Mouse (Mus musculus) thymus, postnatal 36 days (tissue): Measurements from ENCODE around the gene Akap1.
A peak's percentile ranks its signal among the peaks of the same experiment; 100 is the strongest.

ENCODE experiments used
- DNase-seq, 2 experiments: peaks; one replicate each; pipeline ENCODE4 v3.0.0; 2022; ENCODE audit warnings: mixed read lengths in 2 of 2

Akap1 gene

DNA sequence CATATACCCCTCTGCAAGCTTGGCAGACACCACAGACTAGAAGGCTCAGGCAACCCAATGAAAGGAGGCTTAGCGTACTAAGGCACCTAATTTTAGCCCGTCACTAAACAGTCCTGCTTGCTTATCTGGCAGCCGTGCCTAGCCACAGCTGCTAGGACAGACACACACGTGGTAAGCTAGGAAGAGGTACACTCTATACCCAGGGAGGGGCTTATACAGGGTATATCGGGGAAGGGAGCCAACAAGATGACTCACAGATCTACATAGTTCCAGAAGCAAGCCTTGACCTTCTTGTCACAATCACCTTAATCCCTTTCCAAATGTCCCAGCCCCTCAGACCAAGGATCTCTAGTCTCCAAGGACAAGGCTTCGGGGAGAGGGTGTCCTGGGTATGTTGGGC lies 23.0 kb downstream of the Akap1 start:
- no peak for DNase-seq

- no peak for DNase-seq
These were observed 23.5 kb downstream of the Akap1 start for GRCm38 (mm10) chr11:88840724-88841350.

- DNase-seq = no peak
These were observed 24.1 kb downstream of the Akap1 start for GRCm38 (mm10) chr11:88840292-88840691.

- DNase-seq = no peak
These were observed 25.0 kb downstream of the Akap1 start for GRCm38 (mm10) chr11:88839379-88839778.

DNA sequence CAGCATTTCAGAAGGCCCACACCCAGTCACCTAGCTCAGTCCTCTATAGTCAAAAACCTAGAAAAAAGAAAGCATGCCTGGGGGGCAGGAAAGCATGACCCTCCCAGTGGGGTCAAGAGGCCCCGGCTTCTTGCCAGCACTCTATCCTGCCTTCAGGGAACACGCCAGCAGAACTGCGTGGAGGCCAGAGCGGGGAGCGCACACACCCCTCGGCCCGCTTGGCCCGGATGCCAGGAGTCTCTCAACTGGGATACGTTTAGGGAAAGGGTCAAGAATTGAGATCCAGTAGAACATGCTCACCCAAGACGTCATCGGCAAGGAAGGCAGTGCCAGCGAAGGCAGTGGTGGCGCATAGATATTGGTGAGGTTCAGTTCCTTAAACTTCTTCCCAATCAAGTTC lies 25.8 kb downstream of the Akap1 start:
- no peak for DNase-seq

DNA sequence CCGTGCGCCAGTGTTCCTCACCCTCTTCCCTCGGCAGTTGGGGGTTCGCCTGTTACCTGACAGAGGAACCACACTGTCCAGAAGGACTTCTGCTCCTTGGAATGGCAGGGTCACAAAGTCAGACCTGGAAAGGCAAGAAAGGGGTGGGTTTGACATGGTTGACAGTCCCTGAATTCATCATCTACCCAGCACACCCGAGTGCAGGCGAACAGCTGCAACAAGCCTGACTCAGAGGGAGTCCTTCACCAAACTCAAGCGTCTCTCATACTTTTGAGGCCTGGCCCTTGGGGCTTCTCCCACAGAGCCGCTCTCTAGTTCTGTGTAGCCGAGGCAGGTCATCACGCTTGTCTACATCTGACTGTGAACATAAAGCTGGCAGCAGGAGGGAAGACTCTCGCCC lies 29.8 kb downstream of the Akap1 start:
- no peak for DNase-seq

DNA sequence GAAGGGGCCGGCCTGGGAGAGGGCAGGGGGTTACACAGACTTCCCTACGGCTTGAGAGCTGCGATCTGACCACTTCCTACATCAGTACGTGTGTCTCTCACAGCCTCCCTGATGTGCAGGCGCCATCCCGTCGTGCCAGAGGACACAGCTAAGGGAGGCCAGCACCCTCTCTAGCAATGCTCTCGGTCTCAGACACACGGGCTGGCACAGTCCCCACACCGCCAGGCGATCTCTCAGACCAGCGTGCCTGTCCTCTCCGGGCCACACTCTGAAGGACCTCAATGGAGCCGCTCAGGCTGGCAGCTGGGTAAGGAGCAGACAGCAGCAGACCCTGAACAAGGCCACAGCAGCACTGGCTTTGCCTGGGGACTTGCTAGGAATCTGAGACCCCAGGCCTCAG lies 30.3 kb downstream of the Akap1 start:
- no peak for DNase-seq

- DNase-seq = no peak
These were observed 31.3 kb downstream of the Akap1 start for GRCm38 (mm10) chr11:88833099-88833498.

GRCm38 (mm10) chr11:88830257-88830804 lies 34.1 kb downstream of the Akap1 start:
- DNase-seq = peak; percentile 39 to 42

DNA sequence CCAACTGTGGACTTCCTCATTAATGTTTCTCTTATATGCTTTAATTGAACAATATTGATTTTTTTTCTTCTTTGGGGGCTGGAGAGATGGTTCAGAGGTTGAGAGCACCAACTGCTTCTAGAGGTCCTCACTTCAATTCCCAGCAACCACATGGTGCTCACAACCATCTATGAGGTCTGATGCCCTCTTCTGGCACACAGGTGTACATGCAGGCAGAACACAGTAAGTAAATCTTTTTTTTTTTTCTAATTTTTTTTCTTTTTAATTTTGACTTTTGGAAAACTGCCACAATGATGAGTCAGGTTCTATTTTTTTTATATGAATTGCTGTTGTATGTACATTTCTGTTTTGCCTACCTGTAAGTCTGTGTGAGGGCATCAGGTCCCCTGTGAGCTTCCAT lies 35.9 kb downstream of the Akap1 start:
- no peak for DNase-seq

GRCm38 (mm10) chr11:88825909-88826308 lies 38.5 kb downstream of the Akap1 start:
- no peak for DNase-seq

DNA sequence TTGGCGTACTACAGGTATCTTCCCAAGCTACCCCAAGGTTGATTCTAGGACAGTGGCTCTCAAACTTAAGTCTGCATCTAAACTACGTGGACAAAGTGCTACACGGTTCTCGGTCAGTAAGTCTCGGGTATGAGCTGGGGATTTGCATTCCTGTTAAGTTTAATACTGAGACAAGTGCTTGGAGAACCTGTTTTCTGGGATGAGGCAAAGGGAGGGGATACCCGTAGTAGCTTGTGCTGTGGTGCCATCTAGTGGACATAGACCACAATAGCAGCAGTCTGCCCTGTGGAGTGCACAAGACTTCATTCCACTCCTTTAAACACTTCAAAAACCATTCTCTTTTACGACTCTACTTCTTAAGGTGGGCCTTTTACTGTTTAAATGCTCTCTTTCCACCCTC lies 41.4 kb downstream of the Akap1 start:
- DNase-seq = peak; percentile 32 to 46

DNA sequence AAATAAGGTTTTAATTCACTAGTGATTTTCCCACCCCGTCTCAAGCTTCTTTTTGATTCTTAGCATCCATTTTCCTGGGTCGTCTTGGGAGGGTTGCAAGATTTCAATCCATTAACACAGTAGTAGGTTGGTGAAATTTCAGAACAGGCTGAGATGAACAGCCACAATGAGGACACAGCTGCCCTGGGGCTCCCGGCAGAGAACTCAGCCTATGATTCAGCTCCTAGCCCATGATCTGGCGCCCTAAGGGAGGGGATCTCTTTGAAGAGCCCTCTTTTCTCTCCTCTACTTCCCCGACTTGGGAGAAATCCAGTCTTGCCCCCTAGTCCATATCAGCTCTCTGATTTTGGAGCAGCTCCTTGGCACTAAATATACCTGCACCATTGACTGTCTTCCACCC lies 41.9 kb downstream of the Akap1 start:
- no peak for DNase-seq

GRCm38 (mm10) chr11:88820742-88821576 lies 43.4 kb downstream of the Akap1 start:
- no peak for DNase-seq

GRCm38 (mm10) chr11:88820253-88820652 lies 44.1 kb downstream of the Akap1 start:
- DNase-seq = no peak

- no peak for DNase-seq
These were observed 47.3 kb downstream of the Akap1 start for GRCm38 (mm10) chr11:88817061-88817460.

- no peak for DNase-seq
These were observed 61.0 kb downstream of the Akap1 start for GRCm38 (mm10) chr11:88803231-88804010.

- no peak for DNase-seq
These were observed 68.2 kb downstream of the Akap1 start for GRCm38 (mm10) chr11:88796207-88796606.

GRCm38 (mm10) chr11:88789893-88790292 lies 74.5 kb downstream of the Akap1 start:
- DNase-seq = no peak

DNA sequence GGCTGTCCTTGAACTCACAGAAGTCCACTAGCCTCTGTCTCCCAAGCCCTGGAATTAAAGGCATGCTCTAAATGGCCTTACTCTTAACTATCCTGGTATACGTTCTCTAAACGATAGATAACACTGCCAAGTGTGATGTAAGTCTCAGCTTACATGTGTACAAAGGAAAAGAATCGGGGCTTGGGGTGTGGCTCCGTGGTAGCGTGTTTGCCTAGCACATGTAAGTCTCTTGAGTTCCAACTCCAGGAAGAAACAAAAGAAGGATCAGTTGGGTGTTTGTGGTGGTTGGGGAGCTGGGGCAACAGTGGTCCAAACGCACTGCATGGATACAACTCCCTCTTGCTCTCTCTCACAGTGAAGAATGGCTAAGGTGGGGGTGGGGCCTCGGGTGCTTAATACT lies 77.6 kb downstream of the Akap1 start:
- no peak for DNase-seq

DNA sequence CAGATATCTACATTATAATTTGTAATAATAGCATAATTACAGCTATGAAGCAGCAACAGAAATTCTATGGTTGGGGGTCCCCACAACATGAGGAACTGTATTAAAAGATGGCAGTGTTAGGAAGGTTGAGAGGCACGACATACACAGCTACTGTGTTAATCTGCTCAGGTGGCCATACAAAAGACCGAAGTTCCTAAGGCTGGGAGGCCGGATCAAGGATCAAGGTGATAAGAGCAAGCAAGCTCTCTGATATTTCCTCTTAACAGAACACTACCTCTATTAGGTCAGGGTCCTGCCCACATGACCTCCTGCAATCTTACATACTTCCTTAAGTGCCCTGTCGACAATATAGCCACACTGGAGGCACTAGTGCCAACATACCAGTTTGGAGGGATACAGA lies 80.9 kb downstream of the Akap1 start:
- no peak for DNase-seq

DNA sequence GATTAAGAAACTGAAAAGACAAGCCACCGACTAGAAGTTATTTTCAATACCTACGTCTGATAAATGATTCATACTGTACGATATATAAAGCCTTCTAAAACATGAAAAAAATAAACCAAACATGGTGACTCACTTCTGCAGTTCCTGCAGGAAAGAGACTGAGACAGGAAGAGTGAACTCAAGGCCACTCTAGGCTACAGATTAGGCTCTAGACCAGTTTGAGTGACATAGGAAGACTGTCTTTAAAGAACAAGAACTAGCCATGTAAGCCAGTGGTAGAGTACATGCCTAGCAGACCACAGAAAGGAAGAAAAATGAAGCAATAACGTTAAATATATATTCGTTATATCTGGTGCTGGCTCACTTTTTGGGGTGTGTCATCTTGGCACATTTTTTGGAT lies 81.9 kb downstream of the Akap1 start:
- DNase-seq = no peak
